Mouse (Mus musculus) spleen, adult 18-20 months (tissue): ENCODE measurements around the gene Yipf3.

Source experiments
- DNase-seq, 2 experiments: peaks; one replicate each; pipeline ENCODE4 v3.0.0; 2022; ENCODE audit warnings: mixed read lengths in 2 of 2

Yipf3 gene

DNA sequence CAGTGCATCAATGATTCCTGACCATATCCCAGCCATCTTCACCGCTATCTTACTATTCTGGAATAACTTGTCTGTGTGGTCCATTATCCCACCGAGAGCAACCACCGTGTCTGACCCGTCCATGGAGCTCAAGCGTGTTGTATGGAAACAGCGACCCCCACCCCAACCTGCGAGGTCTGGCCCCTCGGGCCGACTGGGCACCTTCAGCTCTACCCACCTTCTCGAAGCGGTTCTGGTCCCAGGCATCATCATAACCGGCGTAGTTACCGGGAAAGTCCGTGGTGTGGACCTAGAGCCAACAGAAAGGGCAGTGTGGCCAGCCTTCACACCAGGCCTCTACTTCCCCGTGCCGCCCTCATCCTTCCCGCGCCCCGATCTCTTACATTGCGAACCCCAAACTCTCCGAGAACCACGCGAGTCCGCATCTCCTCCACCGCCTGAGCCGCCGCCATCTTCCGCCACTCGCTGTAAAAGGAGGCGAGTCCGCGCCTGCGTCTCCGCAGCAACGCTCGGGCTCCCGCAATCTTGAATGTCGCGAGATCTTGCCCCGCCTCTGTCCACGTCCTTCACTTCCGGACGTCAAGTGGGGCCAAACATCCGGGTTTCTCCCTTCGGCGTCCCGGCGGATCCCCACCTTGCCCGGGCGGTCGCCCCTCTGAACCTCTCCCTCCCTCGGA, at the start of gene Yipf3, which contains the start of gene Polr1c:
Gene Yipf3 (plus strand): TSS at position 569 of the 677 bp plus-strand sequence.
Gene Polr1c (minus strand): TSS at position 543 of the 677 bp plus-strand sequence.
- peak; percentile 87 to 91 for DNase-seq

DNA sequence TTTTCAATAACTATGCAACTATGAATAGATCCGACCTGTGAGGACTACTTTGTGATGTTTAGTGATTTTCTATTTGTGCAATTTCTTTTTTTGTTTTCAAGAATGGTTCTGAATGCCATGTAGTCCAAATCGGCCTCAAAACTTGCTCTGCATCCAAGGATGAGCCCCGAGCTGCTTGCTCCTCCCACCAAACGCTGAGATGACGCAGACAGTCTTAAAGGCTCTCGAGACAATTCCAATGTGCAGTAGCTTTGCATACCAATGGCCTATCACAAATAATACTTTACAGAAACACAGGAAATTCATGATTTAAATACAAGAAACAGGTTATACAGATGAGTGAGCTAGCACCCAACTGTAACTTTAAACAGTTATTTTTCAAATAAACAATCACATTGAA, 46.7 kb upstream of the Yipf3 start:
- no peak for DNase-seq

DNA sequence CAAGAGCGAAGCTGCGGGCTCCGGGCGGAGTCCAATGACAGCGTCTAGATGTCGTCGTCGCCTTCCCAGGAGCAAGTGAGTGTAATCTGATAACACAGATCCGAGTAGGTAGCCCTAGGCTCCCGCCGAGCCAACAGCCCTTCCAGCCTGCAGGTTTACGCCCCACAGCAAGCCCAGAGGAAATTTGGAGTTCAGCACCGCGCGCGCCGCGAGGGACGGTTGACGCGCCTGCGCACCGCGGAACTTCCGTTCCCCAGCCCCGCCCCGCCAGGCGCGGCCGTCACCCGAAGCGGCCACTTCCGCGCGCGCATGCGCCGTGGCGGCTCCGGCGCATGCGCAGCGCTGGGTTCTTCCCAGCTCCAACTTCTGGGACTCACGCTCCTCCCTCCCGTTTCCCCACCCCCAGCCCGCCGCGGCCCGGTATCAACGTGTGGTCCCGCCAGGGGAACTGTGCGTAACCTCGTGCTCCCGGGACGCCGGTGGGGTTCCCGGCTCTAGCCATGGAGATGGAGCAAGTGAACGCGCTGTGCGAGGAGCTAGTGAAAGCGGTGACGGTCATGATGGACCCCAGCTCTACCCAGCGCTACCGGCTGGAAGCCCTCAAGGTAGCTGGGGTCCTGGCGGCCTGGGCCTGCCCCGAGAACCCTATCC, 45.3 kb upstream of the Yipf3 start, which contains the start of the genes Polh and Xpo5:
Gene Polh (minus strand): TSS at position 225 of the 651 bp plus-strand sequence.
Gene Xpo5 (plus strand): TSS at position 362 of the 651 bp plus-strand sequence.
- peak; percentile 89 to 93 for DNase-seq

DNA sequence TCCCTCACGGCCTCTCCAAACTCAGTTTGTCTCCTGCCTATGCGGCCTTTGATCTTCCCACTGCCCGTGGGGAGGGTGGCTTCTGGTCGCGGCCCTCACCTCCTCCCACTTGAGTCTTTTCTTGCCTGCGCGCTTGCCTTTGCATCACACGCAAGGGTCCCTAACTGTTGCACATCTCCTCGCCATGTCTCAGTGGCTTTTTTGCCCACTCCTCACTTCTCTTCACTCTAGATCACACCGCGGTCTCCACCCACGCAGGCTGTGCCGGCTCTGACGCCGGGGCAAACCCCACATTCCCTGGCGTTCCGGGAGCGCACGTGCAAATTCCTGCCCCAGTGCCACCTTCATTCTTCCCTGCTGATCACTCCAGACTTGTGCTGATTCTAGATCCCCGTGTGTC, 44.8 kb upstream of the Yipf3 start:
- DNase-seq: no peak

DNA sequence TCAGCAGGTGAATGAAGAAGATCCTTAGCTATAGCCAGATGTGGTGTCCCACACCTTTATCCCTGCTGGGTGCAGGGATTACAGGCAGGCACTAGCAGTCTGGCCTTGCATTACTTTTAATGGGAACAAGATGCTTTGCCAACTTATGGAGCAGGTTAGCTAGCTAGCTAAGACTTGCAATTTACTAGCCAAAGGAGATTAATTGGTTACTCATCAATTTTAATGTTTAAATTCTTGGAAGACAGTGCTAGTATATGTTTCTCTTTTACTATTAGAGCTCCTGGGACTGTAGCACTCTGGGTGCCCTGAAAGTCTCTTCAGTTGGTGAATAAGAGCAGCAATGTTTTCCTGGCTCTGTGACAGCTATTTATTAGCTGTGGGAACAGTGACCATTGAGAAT, 41.2 kb upstream of the Yipf3 start:
- DNase-seq: no peak

DNA sequence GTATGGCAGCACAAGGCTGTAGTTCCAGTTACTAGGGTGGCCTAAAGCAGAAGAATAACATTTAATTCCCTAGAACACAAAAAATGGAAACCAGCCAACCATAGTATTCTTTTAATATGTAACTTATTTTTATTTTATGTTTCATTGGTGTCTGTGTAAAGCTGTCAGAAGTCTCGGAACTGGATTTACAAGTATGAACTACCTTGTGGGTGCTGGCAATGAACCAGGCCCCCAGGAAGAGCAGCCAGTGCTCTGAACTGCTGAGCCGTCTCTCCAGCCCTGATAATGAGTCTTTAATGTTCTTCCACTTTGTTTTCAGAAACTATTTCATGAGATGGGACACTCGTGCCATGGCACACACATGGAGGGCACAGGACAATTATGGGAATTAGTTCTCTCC, 37.3 kb upstream of the Yipf3 start:
- DNase-seq: no peak

DNA sequence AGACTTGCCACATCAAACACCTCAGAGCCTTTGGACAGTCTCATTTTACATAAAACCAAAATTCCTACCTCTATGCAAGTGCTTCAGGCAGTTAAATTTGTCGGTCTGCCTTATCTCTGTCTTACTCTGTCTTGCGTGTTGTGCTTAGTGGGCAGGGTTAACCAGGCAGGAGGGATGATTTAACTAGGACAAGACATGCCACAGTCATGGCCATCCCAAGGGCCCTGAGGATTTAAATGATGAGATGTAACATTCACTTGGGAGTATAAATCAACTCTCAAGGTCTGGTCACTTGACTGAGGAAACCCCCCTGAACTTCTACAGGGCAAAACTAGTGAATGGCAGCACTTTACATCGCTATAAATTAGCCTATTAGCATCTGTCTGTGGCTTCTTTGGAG, 26.3 kb upstream of the Yipf3 start:
- no peak for DNase-seq

DNA sequence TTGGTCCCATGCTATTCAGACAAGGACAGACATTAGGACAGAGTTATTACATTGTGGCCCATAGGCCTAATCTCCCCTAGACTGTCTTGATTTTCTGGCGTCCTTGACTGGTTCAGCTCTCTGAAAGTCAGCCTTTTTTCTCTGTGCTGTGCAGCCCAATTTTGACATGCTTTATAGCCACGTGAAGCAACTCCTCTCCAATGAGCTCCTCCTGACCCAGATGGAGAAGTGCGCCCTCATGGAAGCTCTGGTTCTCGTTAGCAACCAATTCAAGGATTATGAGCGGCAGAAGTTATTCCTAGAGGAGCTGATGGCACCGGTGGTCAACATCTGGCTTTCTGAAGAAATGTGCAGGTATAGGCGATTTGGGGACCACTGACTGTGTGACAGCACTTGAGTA, 20.3 kb upstream of the Yipf3 start:
- no peak for DNase-seq

DNA sequence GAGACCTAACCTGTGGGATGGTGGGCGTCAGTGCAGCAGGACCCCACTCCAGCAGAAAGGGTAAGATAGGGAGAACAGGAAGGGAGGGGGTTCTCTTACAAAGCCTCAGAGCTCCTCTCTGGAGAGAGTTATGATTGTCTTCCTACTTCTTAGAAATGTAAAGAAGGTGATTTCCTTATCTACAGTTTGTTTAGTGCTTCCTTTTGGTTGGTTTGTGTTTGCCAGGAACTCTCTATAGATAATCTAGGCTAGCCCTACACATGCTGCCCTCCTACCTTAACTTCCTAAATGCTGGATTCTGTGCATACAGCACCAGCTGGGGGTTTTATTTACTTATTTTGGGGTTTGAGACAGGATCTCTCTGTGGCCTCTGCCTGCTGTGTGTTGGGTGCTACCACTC, 11.8 kb upstream of the Yipf3 start:
- no peak for DNase-seq

DNA sequence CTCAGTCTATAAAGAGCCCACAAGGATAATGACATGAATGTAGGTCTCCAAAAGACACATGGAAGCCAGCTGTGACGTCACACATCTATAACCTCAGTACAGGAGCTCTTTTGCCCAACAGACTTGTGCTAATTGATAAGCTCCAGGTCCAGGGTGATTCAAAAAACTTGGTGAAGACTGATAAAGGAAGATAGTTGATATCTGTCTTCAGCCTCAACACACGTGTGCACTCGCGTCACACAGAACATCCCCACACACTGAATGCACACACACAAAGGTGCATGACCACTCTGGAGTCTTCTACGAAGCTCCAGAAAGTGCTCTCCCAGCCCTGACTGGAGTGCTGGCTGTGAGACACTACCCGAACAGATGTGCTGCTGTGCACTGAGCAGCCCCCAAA, 10.8 kb upstream of the Yipf3 start:
- no peak for DNase-seq

DNA sequence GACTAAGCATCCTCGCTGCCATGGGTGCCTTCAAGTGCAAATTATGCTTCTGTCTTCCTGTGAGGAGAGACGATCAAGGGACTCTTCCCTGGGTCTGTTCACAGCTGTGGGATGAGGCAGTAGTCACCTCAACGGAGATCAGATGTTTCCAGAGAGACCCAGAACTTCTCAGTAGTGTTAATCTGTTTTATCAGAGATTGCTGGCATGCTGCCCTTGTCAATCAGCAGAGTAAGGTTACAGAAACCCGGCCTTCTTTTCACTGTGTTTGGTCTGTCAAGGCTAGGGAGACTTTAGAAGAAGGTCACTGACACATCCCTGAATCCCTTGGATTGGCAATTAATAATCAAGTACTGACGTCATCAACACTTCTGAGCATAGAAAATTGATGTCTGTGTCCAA, 10.4 kb upstream of the Yipf3 start:
- DNase-seq: no peak

DNA sequence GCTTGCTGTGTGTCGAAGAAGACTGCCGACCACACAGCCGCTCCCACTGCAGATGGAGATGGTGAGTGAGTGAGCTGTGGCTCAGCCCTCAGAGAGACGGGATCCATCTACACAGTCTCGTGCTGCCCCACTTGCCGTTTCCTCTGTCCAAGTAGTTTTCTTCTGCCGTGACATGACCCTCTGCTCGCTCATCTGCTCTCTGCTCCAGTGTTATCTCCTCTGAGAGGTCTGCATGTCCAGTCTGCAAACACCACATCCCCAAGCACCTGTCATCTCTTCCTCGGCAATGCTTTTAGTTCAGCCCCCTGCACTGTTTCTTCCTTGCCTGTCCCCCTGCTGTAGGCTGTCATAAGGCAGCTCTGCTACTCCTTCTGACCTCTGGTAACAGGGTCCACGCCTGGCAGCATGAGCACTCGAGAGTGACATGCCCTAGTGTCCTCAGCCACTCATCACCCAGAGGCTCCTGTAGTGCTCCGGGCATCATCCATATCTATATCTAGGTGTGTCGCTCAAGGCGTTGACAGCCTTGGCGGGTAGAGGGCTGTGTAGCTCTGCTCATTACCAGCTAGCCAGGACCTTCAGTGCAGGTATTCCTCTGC, 8.3 kb upstream of the Yipf3 start:
- DNase-seq: no peak

DNA sequence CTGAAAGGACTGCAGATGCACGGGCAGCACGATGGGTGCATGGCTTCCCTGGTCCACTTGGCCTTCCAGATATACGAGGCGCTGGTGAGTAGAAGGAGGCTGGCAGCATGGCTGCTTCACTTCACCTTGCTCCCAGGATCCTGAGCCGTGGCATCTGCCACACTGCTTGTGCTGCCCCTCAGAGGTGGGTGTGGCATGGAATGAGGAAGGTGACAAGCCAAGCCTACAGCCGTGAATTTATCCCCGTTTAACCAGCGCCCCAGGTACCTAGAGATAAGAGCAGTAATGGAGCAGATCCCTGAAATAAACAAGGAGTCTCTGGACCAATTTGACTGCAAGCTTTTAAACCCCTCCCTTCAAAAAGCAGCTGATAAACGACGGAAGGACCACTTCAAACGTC, 6.4 kb upstream of the Yipf3 start:
- DNase-seq: no peak

DNA sequence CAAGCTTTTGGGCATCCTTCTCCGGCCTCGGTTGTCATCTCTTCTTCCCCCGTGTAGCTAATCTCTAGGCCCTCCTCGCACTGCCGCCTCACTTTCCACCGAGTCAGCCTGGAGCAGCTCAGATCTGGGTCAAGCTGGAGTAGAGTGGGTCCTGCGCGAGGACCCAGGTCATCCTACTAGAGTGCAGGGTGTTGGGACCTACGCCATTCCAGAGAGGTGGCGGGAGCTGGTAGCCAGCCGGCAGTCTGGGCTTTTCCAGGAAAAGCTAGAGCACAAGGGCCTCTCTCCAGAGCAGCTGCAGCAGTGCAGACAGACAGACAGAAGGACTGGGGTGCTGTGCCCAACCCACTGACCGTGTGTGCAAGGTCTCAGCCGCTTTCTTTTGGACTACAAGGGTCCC, 5.6 kb upstream of the Yipf3 start:
- DNase-seq: no peak

DNA sequence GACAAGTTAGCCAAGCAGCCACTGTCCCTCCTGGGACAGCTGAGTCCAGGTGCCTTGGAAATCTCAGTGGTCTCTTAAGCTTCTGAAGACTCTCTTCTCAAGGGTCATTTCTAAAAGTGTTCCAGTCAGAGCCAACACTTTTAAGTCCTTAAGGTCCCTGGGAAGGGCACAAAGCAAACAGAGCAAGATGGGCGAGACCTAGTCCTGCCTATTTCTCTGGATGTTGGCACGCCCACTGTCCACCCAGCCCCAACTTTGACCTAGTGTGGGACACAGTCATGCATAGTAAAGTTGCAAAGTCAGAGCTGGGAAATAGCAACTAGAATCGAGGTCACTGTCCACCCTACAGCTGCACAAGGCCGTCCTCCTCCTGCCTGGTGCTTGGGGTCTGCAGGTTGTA, 4.9 kb upstream of the Yipf3 start:
- no peak for DNase-seq

DNA sequence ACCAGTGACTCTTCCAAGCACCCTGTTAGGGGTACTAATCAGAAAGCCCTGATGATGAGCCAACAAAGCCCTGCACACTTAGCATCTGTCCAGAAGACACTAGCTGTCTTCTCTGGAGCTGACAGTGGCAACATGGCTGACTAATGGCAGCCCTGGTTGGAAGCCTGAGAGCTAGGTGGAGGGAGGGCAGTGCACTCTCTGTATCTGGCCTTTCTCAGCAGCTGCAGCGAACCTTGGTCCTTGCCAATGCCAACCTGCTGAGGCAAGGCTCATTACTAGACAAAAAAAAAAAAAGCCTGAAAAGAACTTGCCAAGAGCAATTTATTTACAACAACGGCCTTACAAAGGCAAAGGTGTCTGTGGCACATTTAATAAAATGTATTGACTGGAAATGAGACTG, 4.3 kb upstream of the Yipf3 start:
- DNase-seq: no peak

DNA sequence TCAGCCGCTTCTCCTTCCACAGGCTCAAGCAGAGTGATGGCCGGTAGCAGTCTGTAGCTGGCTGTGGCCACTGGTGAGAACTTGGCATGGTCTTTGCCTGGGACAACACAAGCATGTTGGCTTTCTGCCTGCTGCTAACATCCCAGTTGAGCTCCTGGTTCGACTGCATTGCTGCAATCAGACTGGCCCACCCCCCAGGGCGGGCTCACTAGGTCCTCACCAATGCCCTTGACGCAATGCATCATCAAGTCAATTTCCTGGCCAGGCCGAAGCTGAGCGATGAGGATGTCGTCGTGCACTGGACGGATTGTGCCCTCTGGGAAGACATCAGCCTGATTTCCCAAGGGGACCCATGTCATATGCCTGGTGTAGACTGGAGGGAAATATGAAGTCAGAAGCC, 3.3 kb upstream of the Yipf3 start:
- DNase-seq: no peak

DNA sequence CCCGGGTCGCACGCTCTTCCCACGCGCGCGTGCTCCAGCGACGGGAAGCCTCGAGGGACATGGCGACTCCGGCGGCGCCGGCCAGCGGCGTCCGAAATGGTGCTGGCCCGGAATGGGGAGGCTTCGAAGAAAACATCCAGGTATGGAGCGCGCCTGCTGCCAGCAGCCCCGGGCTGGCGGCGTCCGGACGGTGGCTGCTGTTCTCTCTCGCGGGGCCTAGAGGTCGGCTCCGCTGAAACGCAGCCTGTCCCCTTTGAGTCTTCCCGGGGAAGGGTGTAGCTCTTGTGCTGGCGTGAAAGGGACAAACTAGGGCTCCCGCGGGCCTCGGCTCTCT, 276 bp downstream of the Yipf3 start:
- no peak for DNase-seq

DNA sequence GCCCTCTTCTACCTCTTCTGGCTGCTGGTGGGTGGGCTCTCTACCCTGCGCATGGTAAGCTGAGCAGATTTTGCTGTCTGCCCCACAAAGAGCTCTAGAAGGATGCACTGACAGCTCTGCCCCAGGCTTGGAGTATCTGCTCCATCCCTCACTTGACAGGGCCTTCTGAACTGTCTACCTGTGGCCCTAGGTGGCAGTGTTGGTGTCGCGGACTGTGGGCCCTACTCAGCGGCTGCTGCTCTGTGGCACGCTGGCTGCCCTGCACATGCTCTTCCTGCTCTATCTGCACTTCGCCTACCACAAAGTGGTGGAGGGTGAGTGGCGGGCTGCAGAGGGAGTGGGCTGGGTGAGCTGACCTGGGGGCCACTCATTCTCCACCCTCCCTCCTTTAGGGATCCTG, 3.3 kb downstream of the Yipf3 start:
- DNase-seq: no peak

DNA sequence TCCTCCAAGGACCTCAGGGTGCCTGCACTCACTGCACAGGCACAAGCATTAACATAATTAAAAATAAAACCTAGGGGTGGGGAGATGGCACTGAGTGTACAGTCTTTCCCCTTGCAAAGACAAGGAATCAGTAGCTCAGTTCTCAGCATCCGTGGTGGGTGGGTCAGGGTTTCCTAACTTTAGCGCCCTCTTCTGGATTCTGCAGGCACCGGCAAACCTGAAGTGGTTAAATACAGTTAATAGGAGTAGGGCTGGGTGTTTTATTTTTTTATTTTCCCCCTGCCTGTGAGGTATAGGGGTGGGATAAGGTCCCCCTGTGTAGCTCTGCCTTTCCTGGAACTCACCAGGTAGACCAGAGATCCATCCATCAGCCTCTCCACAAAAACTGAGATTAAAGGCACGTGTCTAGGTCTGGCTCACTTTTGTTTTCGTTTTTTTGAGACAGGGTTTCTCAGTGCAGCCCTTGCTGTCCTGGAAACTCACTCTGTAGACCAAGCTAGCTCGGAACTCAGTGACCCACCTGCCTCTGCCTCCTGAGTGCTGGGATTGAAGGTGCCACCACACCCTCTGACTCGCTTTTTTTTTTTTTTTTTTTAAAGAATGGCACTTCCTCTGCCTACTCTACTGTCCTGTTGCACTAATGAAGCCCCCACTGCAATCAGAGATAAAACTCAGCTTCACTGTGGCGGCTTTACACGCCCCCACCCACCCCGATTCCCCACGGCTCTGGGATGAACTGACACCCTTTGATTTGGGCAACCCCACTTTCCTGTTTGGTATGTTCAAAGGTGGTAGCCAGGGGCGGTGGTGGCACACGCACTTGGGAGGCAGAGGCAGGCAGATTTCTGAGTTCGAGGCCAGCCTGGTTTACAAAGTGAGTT, 4.9 kb downstream of the Yipf3 start:
- no peak for DNase-seq

DNA sequence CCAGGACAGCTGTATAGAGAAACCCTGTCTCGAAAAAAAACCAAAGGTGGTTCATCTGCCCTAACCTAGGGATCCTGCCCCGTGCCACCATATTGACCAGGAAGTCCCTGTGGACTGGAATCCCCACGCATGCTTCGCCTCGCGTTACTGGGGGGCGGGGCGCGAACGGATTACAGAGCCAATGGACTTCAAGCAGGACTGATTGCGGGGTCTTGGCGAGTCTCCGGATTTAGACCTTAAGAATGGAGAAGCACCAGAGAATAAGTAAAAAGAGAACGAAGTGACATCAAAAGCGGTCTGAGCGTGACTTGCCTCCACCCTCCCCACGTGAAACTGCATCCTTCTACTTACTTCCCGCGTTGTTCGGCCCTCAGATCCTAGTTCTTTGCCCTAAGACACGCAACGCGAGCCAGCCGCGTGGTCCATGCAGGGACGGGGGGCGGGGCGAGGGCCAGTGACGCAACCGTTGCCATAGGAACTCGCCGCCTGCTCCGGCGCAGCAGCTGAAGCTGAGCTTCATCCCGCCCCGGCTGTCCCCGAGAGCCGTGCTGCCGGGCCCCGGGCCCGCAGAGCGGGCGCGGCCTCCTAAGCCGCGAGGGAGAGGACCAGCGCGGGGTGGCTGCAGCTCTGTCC, 5.7 kb downstream of the Yipf3 start, which contains the start of gene Lrrc73:
Gene Lrrc73 (plus strand): TSS at position 80 of the 633 bp plus-strand sequence.
- peak; percentile 83 to 92 for DNase-seq

DNA sequence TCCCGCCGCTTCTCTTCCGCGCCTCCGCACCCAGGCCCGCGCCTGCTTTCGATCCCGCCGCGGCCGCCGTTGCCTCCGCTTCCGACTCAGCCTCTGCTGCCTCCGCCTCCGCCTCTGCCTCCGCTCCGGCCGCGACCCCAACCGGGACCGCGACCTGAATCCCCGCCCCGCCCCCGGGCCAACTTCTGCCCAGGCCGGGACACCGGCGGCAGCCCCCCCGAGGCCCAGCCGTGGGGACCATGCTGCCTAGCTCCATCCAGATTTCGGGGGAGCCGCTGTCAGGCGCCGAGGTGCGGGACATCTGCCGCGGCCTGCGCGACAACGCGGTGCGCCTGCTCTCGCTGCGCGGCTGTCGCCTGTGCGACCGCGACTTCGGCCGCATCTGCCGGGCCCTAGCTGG, 6.2 kb downstream of the Yipf3 start:
- peak in 1 of 2 experiments; percentile 33 for DNase-seq

DNA sequence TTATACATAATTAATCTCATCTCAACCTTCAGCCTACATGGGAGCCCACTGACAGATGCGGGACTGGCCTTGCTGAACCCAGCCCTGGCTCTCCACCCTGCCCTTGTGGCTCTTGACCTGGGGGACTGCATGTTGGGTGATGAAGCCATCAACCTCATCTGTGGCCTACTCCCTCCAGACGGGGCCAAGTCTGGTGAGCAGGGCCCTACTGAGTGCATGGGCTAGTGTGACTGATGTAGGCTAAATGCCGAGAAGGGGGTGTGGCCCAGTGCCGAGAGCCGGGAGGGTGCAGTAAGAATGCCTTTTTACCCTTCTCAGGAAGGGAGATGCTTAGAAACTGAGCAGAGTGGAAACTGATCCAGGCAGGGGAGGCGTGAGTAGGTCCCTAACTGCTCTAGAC, 7.3 kb downstream of the Yipf3 start:
- DNase-seq: no peak
